Mouse (Mus musculus) ES-Bruce4 (cell line): Measurements from ENCODE around the gene Efcab3. TPM values are rescaled to one million over a fixed set of nuclear protein-coding genes. Genes with fewer than 3 reads are reported as not detected.

Source experiments
- H3K27ac ChIP-seq: 2 replicates; pipeline ENCODE4 v1.5.1; 2012; ENCODE audit warnings: low read length, inconsistent platforms; ENCODE audit not compliant: insufficient read depth
- H3K27me3 ChIP-seq: 2 replicates; pipeline ENCODE4 v1.6.1; 2012; ENCODE audit warnings: mild to moderate bottlenecking, low read length, inconsistent platforms; ENCODE audit not compliant: control insufficient read depth, poor library complexity, insufficient read depth, severe bottlenecking
- H3K36me3 ChIP-seq: 2 replicates; pipeline ENCODE4 v1.6.1; 2012; ENCODE audit warnings: inconsistent platforms, mild to moderate bottlenecking, low read length, moderate library complexity; ENCODE audit not compliant: control insufficient read depth, poor library complexity, insufficient read depth, severe bottlenecking
- H3K4me1 ChIP-seq: one replicate; pipeline ENCODE4 v1.8.1; 2011; ENCODE audit warnings: low read length; ENCODE audit not compliant: control insufficient read depth, insufficient read depth
- H3K4me3 ChIP-seq: 2 replicates; pipeline ENCODE4 v1.5.1; 2011; ENCODE audit warnings: low read depth, mild to moderate bottlenecking, low read length
- H3K9ac ChIP-seq: 2 replicates; pipeline ENCODE4 v1.6.1; 2012; ENCODE audit warnings: low read depth, mild to moderate bottlenecking, inconsistent platforms; ENCODE audit not compliant: poor library complexity, severe bottlenecking
- H3K9me3 ChIP-seq: replicated peaks from 2 replicates; pipeline ENCODE4 v1.6.1; 2012; ENCODE audit warnings: mild to moderate bottlenecking, low read length, inconsistent platforms; ENCODE audit not compliant: control insufficient read depth, poor library complexity, insufficient read depth, severe bottlenecking
- CTCF ChIP-seq: IDR thresholded peaks from one replicate; pipeline ENCODE4 v1.8.1; 2011; ENCODE audit warnings: low read depth, low read length
- EP300 ChIP-seq: IDR thresholded peaks from 2 replicates; pipeline ENCODE4 v1.6.1; 2011; ENCODE audit warnings: low read depth, low read length; ENCODE audit not compliant: insufficient read depth
- POLR2A ChIP-seq: IDR thresholded peaks from one replicate; pipeline ENCODE4 v1.8.1; 2011; ENCODE audit warnings: low read length; ENCODE audit not compliant: insufficient read depth
- polyA plus RNA-seq: library from polyadenylated mRNA; stranded (reverse); fragments of >200 nt; gene quantifications from 2 replicates; pipeline ENCODE4 v1.2.4, GENCODE M21; 2011; ENCODE audit warnings: low read depth; ENCODE audit not compliant: missing spikeins, insufficient read depth, insufficient read length

The Efcab3 gene
- polyA plus RNA-seq, 1 experiment, result not detected

GRCm38 (mm10) chr11:105153068-105153833 lies 89.9 kb downstream of the Efcab3 start:
- Histone ChIP-seq H3K27ac (peak overlapping the region; percentile 16; the same call in 1 of the 2 replicates), H3K4me1 (peaks cover 10% of the 10 kb centered on the region), H3K9ac (no peak overlapping the region), H3K9me3 (no peaks in the 10 kb centered on the region), H3K27me3 (no peaks in the 10 kb centered on the region), H3K4me3 (no peak overlapping the region), H3K36me3 (no peaks in the 10 kb centered on the region)
- TF ChIP-seq CTCF, result no peak
- no peak for TF ChIP-seq POLR2A
- no peak for TF ChIP-seq EP300

GRCm38 (mm10) chr11:105155915-105156314 lies 92.5 kb downstream of the Efcab3 start:
- Histone ChIP-seq H3K27me3 (no peaks in the 10 kb centered on the region), H3K27ac (no peak overlapping the region), H3K4me3 (no peak overlapping the region), H3K4me1 (peaks cover 10% of the 10 kb centered on the region), H3K9me3 (no peaks in the 10 kb centered on the region), H3K36me3 (no peaks in the 10 kb centered on the region), H3K9ac (0 out of 2 replicates have a peak overlapping the region, but pooled peaks have one; percentile 31)
- TF ChIP-seq EP300 (no peak), POLR2A (no peak), CTCF (no peak)

GRCm38 (mm10) chr11:105156748-105157267 lies 93.4 kb downstream of the Efcab3 start:
- TF ChIP-seq EP300 (no peak), CTCF (no peak), POLR2A (no peak)
- Histone ChIP-seq H3K36me3 (no peaks in the 10 kb centered on the region), H3K27ac (peak overlapping the region; percentile 69), H3K4me1 (peaks cover 10% of the 10 kb centered on the region), H3K27me3 (no peaks in the 10 kb centered on the region), H3K9ac (peak overlapping the region; percentile 31), H3K9me3 (no peaks in the 10 kb centered on the region), H3K4me3 (peak overlapping the region; percentile 37)

GRCm38 (mm10) chr11:105158047-105158446 lies 94.7 kb downstream of the Efcab3 start:
- no peaks in the 10 kb centered on the region for H3K9me3 ChIP-seq
- no peak overlapping the region for H3K9ac ChIP-seq
- H3K4me3 ChIP-seq, result no peak overlapping the region
- peak overlapping the region; percentile 8; the same call in 1 of the 2 replicates for H3K27ac ChIP-seq
- no peak for TF ChIP-seq POLR2A
- no peak for TF ChIP-seq CTCF
- TF ChIP-seq EP300, result no peak
- H3K4me1 ChIP-seq, result peaks cover 5% of the 10 kb centered on the region
- no peaks in the 10 kb centered on the region for H3K36me3 ChIP-seq
- no peaks in the 10 kb centered on the region for H3K27me3 ChIP-seq

GRCm38 (mm10) chr11:105159673-105160360 lies 96.4 kb downstream of the Efcab3 start:
- Histone ChIP-seq H3K4me3 (no peak overlapping the region), H3K27ac (peak overlapping the region; percentile 53), H3K4me1 (peaks cover 1% of the 10 kb centered on the region), H3K36me3 (no peaks in the 10 kb centered on the region), H3K9ac (no peak overlapping the region), H3K9me3 (no peaks in the 10 kb centered on the region), H3K27me3 (no peaks in the 10 kb centered on the region)
- TF ChIP-seq CTCF (no peak), EP300 (0 out of 2 replicates have a peak, but pooled peaks have one; percentile 55)

GRCm38 (mm10) chr11:105161411-105161810 lies 98.0 kb downstream of the Efcab3 start:
- TF ChIP-seq EP300, result 0 out of 2 replicates have a peak, but pooled peaks have one; percentile 22
- TF ChIP-seq POLR2A, result no peak
- H3K4me3 ChIP-seq, result no peak overlapping the region
- no peaks in the 10 kb centered on the region for H3K27me3 ChIP-seq
- H3K9me3 ChIP-seq, result no peaks in the 10 kb centered on the region
- H3K9ac ChIP-seq, result no peak overlapping the region
- peaks cover 1% of the 10 kb centered on the region for H3K4me1 ChIP-seq
- H3K27ac ChIP-seq, result peak overlapping the region; percentile 35; the same call in 1 of the 2 replicates
- no peaks in the 10 kb centered on the region for H3K36me3 ChIP-seq
